Mouse (Mus musculus) heart, embryonic 10.5 days (tissue): ENCODE measurements at regions not wholly inside any gene's neighbourhood (a gene's known extent, or its start where the extent isn't known, plus 50 kb on each side); places are given as distances from the start of the nearest gene placed in this dataset.
A peak's percentile ranks its signal among the peaks of the same experiment; 100 is the strongest.

Experiments used
- DNase-seq: peaks from one replicate; pipeline ENCODE4 v3.0.0-alpha.2; 2017; ENCODE audit warnings: low spot score
- H3K27ac ChIP-seq: fragments of 300-500 bp; sonication (generic); 2 replicates; pipeline ENCODE4 v1.5.1; 2016; ENCODE audit warnings: mild to moderate bottlenecking
- H3K27me3 ChIP-seq: fragments of 300-500 bp; sonication (generic); 2 replicates; pipeline ENCODE4 v1.6.1; 2016; ENCODE audit warnings: mild to moderate bottlenecking; ENCODE audit not compliant: poor library complexity, insufficient read depth, severe bottlenecking
- H3K36me3 ChIP-seq: fragments of 300-500 bp; sonication (generic); 2 replicates; pipeline ENCODE4 v1.6.1; 2016; ENCODE audit warnings: mild to moderate bottlenecking, moderate library complexity
- H3K4me1 ChIP-seq: fragments of 300-500 bp; sonication (generic); 2 replicates; pipeline ENCODE4 v1.6.1; 2016; ENCODE audit warnings: mild to moderate bottlenecking
- H3K4me3 ChIP-seq: fragments of 300-500 bp; sonication (generic); 2 replicates; pipeline ENCODE4 v1.5.1; 2016; ENCODE audit warnings: mild to moderate bottlenecking, moderate library complexity
- H3K9me3 ChIP-seq: fragments of 300-500 bp; sonication (generic); 2 replicates; pipeline ENCODE4 v1.6.1; 2016; ENCODE audit warnings: mild to moderate bottlenecking, moderate library complexity
- WGBS: fragments of 180-500 bp; shearing (Covaris S2); methylation state at CpG from one replicate; pipeline ENCODE4 v1.1.7; 2016; 5-methylcytosine and 5-hydroxymethylcytosine counted together

GRCm38 (mm10) chr17:9845451-9846075 lies 176.0 kb upstream of the Pabpc6 start:
- Histone ChIP-seq H3K4me1 (peaks cover 4% of the 10 kb centered on the region; the same call in 1 of the 2 replicates), H3K27ac (no peak overlapping the region), H3K4me3 (no peak overlapping the region), H3K27me3 (no peaks in the 10 kb centered on the region), H3K36me3 (no peaks in the 10 kb centered on the region), H3K9me3 (no peaks in the 10 kb centered on the region)
- no peak for DNase-seq
- WGBS: 58% methylated on average over 4 of the region's 4 CpGs

DNA sequence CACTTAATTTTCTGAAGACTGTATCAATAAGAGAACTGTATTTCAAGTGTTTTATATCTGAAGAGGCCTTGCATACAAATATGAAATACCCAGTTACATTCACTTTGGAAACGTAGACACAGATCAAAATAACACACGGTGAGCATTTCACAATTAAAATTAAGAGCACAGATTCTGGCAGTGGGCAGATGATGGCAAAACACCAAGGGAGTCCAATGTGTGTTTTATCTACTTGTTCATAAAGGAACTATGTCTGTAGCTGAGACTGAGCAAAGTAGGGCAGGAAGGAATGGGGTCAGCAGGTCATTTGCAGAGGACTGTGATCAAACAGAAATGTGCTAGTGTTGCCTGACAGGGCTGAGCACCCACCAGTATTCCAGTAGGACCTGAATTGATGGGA lies 171.6 kb upstream of the Pabpc6 start:
- no peaks in the 10 kb centered on the region for H3K36me3 ChIP-seq
- H3K4me3 ChIP-seq: no peak overlapping the region
- WGBS: 92% methylated on average over 2 of the region's 2 CpGs
- no peaks in the 10 kb centered on the region for H3K27me3 ChIP-seq
- H3K4me1 ChIP-seq: peaks cover 17% of the 10 kb centered on the region
- no peaks in the 10 kb centered on the region for H3K9me3 ChIP-seq
- H3K27ac ChIP-seq: no peak overlapping the region
- DNase-seq: no peak

GRCm38 (mm10) chr17:9839256-9839655 lies 169.7 kb upstream of the Pabpc6 start:
- no peaks in the 10 kb centered on the region for H3K36me3 ChIP-seq
- no peak for DNase-seq
- H3K27ac ChIP-seq: no peak overlapping the region
- H3K9me3 ChIP-seq: no peaks in the 10 kb centered on the region
- no peaks in the 10 kb centered on the region for H3K27me3 ChIP-seq
- WGBS: 66% methylated on average over 7 of the region's 7 CpGs
- peaks cover 14% of the 10 kb centered on the region for H3K4me1 ChIP-seq
- H3K4me3 ChIP-seq: no peak overlapping the region

GRCm38 (mm10) chr17:9836995-9837842 lies 167.7 kb upstream of the Pabpc6 start:
- no peak overlapping the region for H3K4me3 ChIP-seq
- H3K36me3 ChIP-seq: no peaks in the 10 kb centered on the region
- peak overlapping the region; percentile 62; the same call in 1 of the 2 replicates for H3K27ac ChIP-seq
- no peak for DNase-seq
- H3K27me3 ChIP-seq: no peaks in the 10 kb centered on the region
- 63% methylated on average over 7 of the region's 7 CpGs for WGBS
- H3K9me3 ChIP-seq: no peaks in the 10 kb centered on the region
- H3K4me1 ChIP-seq: peaks cover 14% of the 10 kb centered on the region

DNA sequence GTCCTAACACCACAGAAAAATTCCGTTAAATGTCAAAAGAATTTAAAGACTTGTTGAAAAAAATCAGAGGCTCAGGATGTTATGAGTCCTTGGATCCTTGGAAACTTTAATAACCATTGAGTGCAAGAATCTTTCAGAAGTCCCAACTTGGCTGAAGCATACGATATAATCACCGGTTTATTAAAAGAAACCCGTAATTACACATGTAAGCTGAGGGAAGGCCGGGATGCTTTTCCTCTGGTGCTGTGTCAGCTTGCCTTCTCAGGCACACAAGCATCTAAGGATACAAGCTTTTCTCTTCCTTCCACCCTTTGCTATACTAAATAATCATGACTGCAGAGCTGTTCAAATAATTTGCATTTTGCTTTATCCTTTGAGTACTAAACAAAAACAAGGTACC lies 160.4 kb upstream of the Pabpc6 start:
- WGBS: 92% methylated on average over 5 of the region's 5 CpGs
- H3K4me1 ChIP-seq: no peaks in the 10 kb centered on the region
- DNase-seq: no peak
- H3K36me3 ChIP-seq: no peaks in the 10 kb centered on the region
- no peaks in the 10 kb centered on the region for H3K9me3 ChIP-seq
- H3K4me3 ChIP-seq: no peak overlapping the region
- no peak overlapping the region for H3K27ac ChIP-seq
- no peaks in the 10 kb centered on the region for H3K27me3 ChIP-seq

DNA sequence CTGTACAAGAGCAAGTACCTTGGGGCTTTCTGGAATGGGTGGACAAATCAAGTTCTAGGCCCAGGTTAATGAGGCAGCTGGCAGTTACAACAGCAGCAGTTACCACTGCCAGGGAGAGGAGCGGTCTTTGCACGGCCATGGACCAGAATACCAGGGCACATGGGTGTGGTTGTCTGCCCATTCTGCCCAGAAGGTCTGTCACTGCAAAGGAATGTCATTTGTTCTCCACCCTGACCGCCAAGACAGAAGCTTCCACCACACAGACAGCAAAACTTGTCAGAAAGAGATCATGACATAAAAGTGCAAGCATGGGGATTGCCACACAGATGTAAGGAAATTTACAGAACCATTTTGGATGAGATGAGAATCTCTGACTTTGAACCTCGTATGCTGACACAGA lies 151.8 kb upstream of the Pabpc6 start:
- no peaks in the 10 kb centered on the region for H3K36me3 ChIP-seq
- H3K4me1 ChIP-seq: no peaks in the 10 kb centered on the region
- no peaks in the 10 kb centered on the region for H3K9me3 ChIP-seq
- no peak overlapping the region for H3K27ac ChIP-seq
- no peak overlapping the region for H3K4me3 ChIP-seq
- DNase-seq: no peak
- H3K27me3 ChIP-seq: no peaks in the 10 kb centered on the region
- 76% methylated on average over 4 of the region's 4 CpGs for WGBS

- Histone ChIP-seq H3K9me3 (no peaks in the 10 kb centered on the region), H3K27me3 (no peaks in the 10 kb centered on the region), H3K4me1 (no peaks in the 10 kb centered on the region), H3K4me3 (no peak overlapping the region), H3K36me3 (no peaks in the 10 kb centered on the region), H3K27ac (no peak overlapping the region)
- no peak for DNase-seq
Observed at GRCm38 (mm10) chr17:9817056-9817455, 147.5 kb upstream of the Pabpc6 start.

DNA sequence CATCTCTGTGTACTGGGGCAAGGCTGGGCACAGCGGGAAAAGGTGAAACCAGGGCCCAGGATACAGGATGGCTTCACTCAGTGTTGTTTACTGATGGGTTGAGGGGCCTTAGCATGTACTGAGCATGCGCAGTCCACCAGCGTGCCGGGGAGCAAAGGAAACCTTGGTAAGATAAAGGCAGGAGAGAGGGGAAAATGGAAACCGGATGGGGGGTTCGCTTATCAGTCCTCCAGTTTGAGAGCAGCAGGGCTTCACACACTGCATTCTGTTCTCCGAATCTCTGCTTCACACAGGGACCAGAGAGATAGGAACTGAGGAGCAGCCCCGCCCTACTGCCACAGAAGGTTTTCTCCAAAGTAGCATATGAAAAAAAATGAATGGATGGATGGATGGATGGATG lies 127.6 kb upstream of the Pabpc6 start:
- H3K27me3 ChIP-seq: no peaks in the 10 kb centered on the region
- DNase-seq: no peak
- H3K4me1 ChIP-seq: peaks cover 7% of the 10 kb centered on the region; the same call in 1 of the 2 replicates
- no peak overlapping the region for H3K27ac ChIP-seq
- no peaks in the 10 kb centered on the region for H3K36me3 ChIP-seq
- no peaks in the 10 kb centered on the region for H3K9me3 ChIP-seq
- H3K4me3 ChIP-seq: peak overlapping the region; percentile 31
- 39% methylated on average over 8 of the region's 8 CpGs for WGBS

GRCm38 (mm10) chr17:9796225-9796988 lies 126.9 kb upstream of the Pabpc6 start:
- H3K9me3 ChIP-seq: no peaks in the 10 kb centered on the region
- H3K27ac ChIP-seq: no peak overlapping the region
- WGBS: 65% methylated on average over 13 of the region's 13 CpGs
- no peaks in the 10 kb centered on the region for H3K36me3 ChIP-seq
- peak overlapping the region; percentile 31; the same call in 1 of the 2 replicates for H3K4me3 ChIP-seq
- peaks cover 7% of the 10 kb centered on the region; the same call in 1 of the 2 replicates for H3K4me1 ChIP-seq
- DNase-seq: no peak
- no peaks in the 10 kb centered on the region for H3K27me3 ChIP-seq

GRCm38 (mm10) chr17:9778866-9779265 lies 109.3 kb upstream of the Pabpc6 start:
- H3K36me3 ChIP-seq: no peaks in the 10 kb centered on the region
- H3K4me1 ChIP-seq: peaks cover 13% of the 10 kb centered on the region
- H3K4me3 ChIP-seq: no peak overlapping the region
- no peaks in the 10 kb centered on the region for H3K9me3 ChIP-seq
- DNase-seq: no peak
- 79% methylated on average over 5 of the region's 5 CpGs for WGBS
- H3K27me3 ChIP-seq: no peaks in the 10 kb centered on the region
- H3K27ac ChIP-seq: no peak overlapping the region

DNA sequence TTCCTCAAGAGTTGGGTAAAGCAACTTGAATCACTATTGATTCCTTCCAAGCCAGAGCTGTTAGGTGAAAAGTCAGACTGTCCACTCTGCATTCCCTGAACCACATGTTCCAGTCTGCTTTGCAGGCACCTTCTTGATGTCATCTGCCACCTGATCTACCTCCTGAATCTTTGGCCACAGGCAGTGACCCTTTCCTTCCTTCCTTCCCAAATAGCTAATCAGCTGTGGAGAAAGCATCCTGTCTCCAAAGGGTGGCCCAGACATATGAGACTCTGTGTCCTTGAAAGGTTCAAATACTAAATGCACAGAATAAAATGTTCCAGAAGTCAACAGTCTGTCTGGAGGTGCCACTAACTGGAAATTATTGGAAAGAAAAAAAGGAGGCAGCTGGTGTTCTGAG lies 107.6 kb upstream of the Pabpc6 start:
- H3K27ac ChIP-seq: no peak overlapping the region

DNA sequence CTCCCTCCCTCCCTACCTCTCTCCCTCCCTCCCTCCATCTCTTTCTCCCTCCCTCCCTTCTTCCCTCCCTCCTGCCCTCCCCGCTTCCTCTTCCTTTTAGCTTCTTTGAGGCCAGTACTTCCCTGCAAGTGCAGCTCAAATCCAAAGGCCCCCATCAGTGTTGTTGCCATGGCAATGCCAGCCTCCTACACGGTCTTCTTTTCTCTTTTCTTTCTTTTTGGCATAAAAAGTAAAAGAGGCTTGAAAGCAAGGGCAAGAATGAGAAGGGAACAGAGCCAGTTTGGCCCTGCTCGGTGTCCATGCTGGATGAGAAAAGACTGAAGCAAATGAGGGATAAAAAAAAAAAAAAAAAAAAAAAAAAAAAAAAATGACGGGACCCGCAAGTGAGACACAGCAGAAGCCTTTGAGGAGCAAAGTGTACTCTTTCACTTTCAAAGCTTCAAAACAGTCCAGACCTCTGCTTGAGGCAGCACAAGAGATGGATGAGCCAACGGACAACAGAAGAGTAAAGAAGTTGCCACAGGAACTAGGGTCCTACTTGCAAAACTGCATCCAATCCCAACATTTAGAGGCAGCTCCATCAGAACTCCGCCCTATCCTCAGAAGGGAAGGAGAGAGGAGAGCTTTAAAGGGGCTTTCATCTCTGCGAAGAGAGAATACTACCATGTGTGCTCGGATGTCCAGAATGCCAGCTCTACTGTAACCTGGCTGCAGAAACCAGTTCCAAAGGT lies 106.9 kb upstream of the Pabpc6 start:
- Histone ChIP-seq H3K4me3 (no peak overlapping the region), H3K27ac (0 out of 2 replicates have a peak overlapping the region, but pooled peaks have one; percentile 22), H3K36me3 (no peaks in the 10 kb centered on the region), H3K4me1 (peaks cover 13% of the 10 kb centered on the region), H3K27me3 (no peaks in the 10 kb centered on the region), H3K9me3 (no peaks in the 10 kb centered on the region)
- WGBS: 70% methylated on average over 7 of the region's 9 CpGs
- no peak for DNase-seq

More for the DNA sequence above, 107.6 kb upstream of the Pabpc6 start:
- no peak for DNase-seq
- no peaks in the 10 kb centered on the region for H3K27me3 ChIP-seq
- no peaks in the 10 kb centered on the region for H3K9me3 ChIP-seq
- no peaks in the 10 kb centered on the region for H3K36me3 ChIP-seq
- no peak overlapping the region for H3K4me3 ChIP-seq
- peaks cover 13% of the 10 kb centered on the region for H3K4me1 ChIP-seq
